Mouse (Mus musculus) CD8-positive naive resting alpha-beta T cell, adult 2 months (primary cell): ENCODE measurements around the gene Tulp1.
"Not testable (repeated sequence)": the region's sequence is repeated elsewhere in the genome, so short reads cannot be mapped to it uniquely, and the experiment has no call there.

ENCODE experiments used
- DNase-seq, 2 experiments: peaks; one replicate each; pipeline ENCODE4 v3.0.0; 2022; ENCODE audit warnings: low read depth in 2 of 2, low spot score in 2 of 2

Tulp1 gene

GRCm38 (mm10) chr17:28341091-28341490 is 23.9 kb downstream of the Tulp1 start:
- DNase-seq: no peak

- no peak for DNase-seq
Observed at GRCm38 (mm10) chr17:28340578-28340977, 24.4 kb downstream of the Tulp1 start.

GRCm38 (mm10) chr17:28337547-28337946 is 27.5 kb downstream of the Tulp1 start:
- DNase-seq: no peak

GRCm38 (mm10) chr17:28335267-28335666 is 29.8 kb downstream of the Tulp1 start:
- DNase-seq: no peak

- DNase-seq: no peak
Observed at GRCm38 (mm10) chr17:28332915-28333546, 32.0 kb downstream of the Tulp1 start.

GRCm38 (mm10) chr17:28332113-28332914 is 32.7 kb downstream of the Tulp1 start:
- DNase-seq: no peak

- DNase-seq: no peak
Observed at GRCm38 (mm10) chr17:28331241-28332112, 33.5 kb downstream of the Tulp1 start.

GRCm38 (mm10) chr17:28330590-28330989 is 34.4 kb downstream of the Tulp1 start:
- DNase-seq: not testable (repeated sequence)

GRCm38 (mm10) chr17:28330232-28330546 is 34.8 kb downstream of the Tulp1 start:
- DNase-seq: no peak

- no peak for DNase-seq
Observed at GRCm38 (mm10) chr17:28329503-28330231, 35.4 kb downstream of the Tulp1 start.

GRCm38 (mm10) chr17:28328946-28329345 is 36.1 kb downstream of the Tulp1 start:
- no peak for DNase-seq

- peak; percentile 97 to 98 for DNase-seq
Observed at GRCm38 (mm10) chr17:28328366-28328928, 36.6 kb downstream of the Tulp1 start, which contains the start of gene Rpl10a. Gene Rpl10a, plus strand, starts transcription at chr17:28328471.

GRCm38 (mm10) chr17:28327673-28328325 is 37.2 kb downstream of the Tulp1 start:
- DNase-seq: no peak

- no peak for DNase-seq
Observed at GRCm38 (mm10) chr17:28326951-28327350, 38.1 kb downstream of the Tulp1 start.

- no peak for DNase-seq
Observed at GRCm38 (mm10) chr17:28325751-28326150, 39.3 kb downstream of the Tulp1 start.

- DNase-seq: not testable (repeated sequence)
Observed at GRCm38 (mm10) chr17:28324416-28324815, 40.6 kb downstream of the Tulp1 start.

GRCm38 (mm10) chr17:28323786-28324185 is 41.2 kb downstream of the Tulp1 start:
- DNase-seq: no peak

- no peak for DNase-seq
Observed at GRCm38 (mm10) chr17:28321700-28322099, 43.3 kb downstream of the Tulp1 start.

GRCm38 (mm10) chr17:28317725-28318124 is 47.3 kb downstream of the Tulp1 start:
- no peak for DNase-seq

GRCm38 (mm10) chr17:28317091-28317490 is 47.9 kb downstream of the Tulp1 start:
- no peak for DNase-seq
